Mouse (Mus musculus) right cerebral cortex, postnatal 25 days (tissue): ENCODE data around the gene Adamts1.

Source experiments
- DNase-seq: peaks from one replicate; pipeline ENCODE4 v3.0.0; 2022

Adamts1 gene

GRCm38 (mm10) chr16:85802954-85803353 lies at the start of gene Adamts1:
Gene Adamts1 (minus strand): TSS chr16:85803113.
- DNase-seq = peak; percentile 65

DNA sequence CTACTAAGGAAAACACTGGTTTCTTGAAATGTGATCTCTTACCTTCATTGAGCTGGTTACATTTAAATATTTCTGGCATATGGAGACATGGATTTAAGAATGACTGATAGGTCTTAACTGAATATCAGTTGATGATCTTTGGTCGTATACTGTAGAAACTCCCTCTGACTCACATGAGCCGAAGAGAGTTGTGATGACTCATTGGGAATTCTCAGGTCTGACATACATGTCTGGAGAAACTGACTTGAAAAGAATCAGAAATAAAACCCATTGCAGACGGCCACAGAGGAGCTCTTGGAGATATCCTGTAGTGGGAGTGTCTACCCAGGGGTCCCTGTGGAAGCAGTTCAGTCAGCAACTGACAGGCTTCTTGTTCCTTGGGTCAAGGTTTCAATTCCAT lies 24.2 kb upstream of the Adamts1 start:
- DNase-seq = no peak

- DNase-seq = no peak
Observed at GRCm38 (mm10) chr16:85822330-85822916, 19.5 kb upstream of the Adamts1 start.

- DNase-seq = no peak
Observed at GRCm38 (mm10) chr16:85819808-85820458, 17.0 kb upstream of the Adamts1 start.

- DNase-seq = no peak
Observed at GRCm38 (mm10) chr16:85814116-85814515, 11.2 kb upstream of the Adamts1 start.

- peak; percentile 23 for DNase-seq
Observed at GRCm38 (mm10) chr16:85807626-85808025, 4.7 kb upstream of the Adamts1 start.

- no peak for DNase-seq
Observed at GRCm38 (mm10) chr16:85807072-85807471, 4.2 kb upstream of the Adamts1 start.

- no peak for DNase-seq
Observed at GRCm38 (mm10) chr16:85805581-85805980, 2.7 kb upstream of the Adamts1 start.

- peak; percentile 17 for DNase-seq
Observed at GRCm38 (mm10) chr16:85803613-85804551, 969 bp upstream of the Adamts1 start.

DNA sequence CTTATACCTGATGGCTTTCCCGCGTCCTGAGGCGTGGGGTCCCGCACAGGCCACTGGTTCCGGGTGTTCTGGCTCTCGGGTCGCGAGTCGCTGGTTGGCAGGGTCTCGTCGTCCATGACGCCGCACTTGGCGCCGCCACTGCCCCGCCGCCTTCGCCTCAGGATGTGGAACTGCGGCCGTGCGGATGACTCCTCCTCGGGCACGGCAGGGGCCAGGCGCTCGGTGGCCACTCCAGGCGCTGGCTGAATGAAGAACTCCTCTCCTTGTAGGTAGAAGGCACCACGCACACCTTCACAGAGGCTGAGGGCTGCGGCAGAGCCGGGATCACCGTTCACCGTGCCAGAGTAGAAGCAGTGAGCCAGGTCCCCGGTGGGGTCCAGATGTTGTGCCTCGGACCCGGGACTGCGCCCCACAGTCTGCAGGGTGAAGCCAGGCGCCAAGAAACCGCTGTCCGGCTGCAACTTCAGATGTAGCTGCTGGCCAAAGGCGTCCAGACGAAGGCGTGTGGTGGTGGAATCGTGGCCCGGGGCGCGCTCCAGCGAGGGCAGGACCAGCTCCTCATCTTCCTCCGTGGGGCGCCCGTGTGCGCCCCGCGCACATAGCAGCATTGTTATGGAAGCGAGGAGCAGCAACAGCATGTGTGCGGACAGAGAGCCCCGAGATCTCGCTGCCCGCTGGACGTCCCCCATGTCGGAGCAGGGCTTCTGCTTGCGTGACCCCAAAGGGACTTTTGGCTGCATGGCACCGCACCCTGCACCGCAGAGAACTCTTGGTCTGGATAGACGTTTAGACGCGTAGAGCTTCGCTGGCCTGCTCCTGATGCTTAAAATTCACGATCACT lies 722 bp downstream of the Adamts1 start:
- DNase-seq = peak; percentile 25

- DNase-seq = peak; percentile 86
Observed at GRCm38 (mm10) chr16:85801252-85801651, 1.7 kb downstream of the Adamts1 start.

DNA sequence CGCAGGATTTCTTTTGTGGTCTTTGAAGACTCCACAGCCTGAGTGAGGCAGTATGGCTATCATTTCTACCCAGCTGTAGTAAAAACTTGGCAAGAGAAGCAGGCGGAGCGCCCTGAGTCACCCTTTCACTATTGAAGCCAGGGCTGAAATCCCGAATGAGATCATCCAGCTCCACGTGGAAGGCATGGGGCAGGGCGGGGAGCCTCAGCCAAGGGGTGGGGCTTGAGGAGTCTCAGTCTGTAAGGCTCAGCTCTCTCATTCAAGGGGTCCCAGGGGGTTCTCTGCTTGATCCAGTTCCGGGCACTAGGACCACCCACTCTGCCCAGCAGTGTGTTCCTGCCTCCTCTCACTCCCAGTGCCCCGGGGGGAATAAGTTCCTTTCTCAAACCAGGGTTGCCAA lies 2.2 kb downstream of the Adamts1 start:
- peak; percentile 74 for DNase-seq

DNA sequence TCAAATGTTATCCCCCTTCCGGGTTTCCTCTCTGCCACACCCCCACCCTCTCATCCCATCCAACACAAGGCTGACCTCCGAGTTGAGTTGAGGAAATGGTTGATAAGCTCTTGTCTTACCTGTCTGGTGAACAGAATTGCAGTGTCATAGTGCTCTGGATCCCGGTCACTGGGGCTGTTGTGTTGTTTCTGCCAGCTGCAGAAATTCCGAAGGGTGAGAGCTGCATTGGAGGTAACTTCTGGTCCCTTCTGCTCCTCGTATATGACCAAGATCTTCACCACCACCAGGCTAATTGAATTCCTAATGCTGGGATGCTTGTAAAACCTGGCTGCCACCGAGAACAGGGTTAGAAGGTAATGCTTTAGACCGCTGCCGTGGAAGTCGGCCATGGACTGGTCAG lies 2.9 kb downstream of the Adamts1 start:
- no peak for DNase-seq

DNA sequence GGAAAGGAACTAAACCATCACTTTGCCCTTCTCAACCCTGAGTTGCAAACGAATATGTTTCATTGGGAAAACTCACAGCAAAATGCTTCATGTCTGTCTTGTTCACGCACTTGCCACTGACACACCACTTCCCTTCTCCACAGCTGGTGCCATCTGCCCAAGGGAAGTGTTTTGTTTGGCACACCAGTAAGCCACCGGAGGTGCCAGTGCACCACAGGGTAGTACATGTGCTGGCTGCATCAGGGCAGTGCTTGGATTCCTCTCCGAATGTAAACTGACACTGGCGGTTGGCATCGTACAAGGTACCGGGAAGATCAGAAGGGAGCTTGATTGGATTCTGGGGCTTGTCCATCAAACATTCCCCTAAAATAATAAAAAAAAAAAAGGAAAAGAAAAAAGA lies 4.6 kb downstream of the Adamts1 start:
- DNase-seq = no peak

DNA sequence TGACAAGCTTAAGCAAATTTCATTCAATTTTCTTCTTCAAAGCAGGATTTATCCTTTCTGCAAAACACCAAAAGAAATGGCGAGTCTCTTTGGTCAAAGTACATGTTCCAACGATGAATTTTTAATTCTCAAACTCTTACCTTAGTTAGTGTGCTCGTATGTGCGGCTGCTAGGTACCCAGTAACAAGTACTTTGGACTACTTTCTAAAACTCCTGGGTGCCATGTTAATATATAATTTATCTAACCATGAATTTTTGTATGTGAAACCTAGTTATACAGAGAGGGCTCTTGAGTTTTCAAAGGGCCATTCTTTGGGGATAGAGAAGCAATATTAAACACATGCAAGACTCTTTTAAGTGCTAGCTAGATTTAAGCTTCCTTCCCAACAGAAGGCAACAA lies 5.8 kb downstream of the Adamts1 start:
- no peak for DNase-seq

DNA sequence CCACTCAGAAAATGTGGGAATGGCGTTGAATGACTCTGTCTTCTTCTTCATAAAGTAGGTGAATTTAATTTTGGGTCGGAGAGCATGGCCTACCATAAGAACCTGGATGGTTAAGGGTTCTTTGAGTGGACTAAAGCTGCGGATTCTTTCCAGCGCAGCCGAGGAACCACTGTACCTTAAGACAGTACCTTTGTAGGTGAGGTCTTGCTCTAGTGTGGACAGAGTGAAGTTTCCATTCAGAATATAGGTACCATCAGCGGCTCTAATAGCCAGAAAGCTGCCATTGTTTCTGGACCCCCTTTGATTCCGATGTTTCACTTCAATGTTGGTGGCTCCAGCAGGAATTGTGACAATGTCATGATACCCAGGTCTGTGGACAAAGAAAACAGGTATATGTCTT lies 7.2 kb downstream of the Adamts1 start:
- no peak for DNase-seq

DNA sequence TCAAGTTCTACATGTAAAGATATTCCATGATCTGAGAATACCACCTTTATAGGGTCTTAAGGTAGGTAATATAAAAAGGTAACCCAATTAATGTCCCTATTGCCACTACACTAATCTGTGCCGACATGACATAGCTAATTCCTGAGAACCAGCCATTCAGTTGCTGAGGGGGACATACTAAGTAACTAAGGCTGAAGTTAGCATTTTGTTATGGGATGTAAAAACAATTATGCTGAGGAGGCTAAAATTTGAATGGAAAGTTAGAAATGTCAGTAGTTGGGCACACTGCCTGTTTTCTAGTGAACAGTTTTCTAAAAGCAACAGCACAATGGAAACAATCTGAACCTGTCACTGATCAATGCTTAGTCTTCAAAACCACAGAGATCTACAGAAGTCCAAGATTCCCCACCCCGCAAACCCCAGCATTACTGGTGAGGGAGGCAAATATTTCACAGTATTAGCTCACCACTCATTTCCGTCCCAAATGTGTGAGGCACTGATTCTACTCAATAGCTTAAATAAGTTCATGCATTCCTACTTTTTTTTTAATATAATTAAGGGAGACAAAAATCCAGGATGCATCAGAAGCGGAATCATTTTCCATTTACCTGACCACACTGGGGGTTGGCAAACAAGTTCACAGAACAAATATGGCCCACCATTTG lies 9.6 kb downstream of the Adamts1 start:
- no peak for DNase-seq

GRCm38 (mm10) chr16:85781076-85781475 lies 21.8 kb downstream of the Adamts1 start:
- no peak for DNase-seq

- DNase-seq = no peak
Observed at GRCm38 (mm10) chr16:85779775-85780174, 23.1 kb downstream of the Adamts1 start.

GRCm38 (mm10) chr16:85772272-85772671 lies 30.6 kb downstream of the Adamts1 start:
- DNase-seq = no peak

DNA sequence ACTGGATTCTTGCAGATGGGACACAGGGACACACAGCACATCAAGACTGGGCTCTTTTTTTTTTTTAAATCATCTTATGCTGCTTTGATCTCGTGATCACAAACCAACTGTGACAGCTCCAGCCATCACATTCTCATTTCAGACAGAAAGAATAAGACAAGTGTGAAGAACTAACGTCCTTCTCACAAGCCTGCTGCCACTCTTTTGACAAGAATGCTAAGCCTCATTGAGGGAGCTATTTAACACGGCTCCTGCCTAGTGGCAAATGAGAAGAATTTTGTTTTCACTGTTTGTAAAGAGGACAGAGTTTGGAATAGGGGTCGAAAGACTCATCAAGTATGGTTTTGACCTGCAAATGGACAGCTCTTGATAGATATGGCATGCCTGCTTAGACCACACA lies 35.6 kb downstream of the Adamts1 start:
- DNase-seq = no peak

DNA sequence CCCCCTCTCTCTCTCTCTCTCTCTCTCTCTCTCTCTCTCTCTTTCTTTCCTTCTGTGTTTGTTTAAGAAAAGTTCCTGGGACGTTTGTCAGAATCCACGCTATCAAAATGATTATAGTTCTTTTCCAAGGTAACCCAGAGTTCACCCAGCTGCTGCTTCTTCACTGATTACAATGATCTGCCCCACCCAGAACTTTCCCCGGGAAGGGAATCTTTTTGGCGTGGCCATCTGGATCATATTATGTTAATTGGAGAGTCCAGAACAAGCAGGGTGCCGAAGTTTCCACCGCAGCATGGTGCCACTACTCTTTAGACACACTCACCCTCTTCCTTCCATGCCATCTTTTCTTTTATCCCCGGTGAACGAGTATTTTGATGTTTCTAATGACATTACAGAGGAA lies 37.2 kb downstream of the Adamts1 start:
- DNase-seq = no peak
